Mouse (Mus musculus) brain, embryonic 14.5 days (tissue): ENCODE data around the gene Fkbp3.

ENCODE experiments used
- CTCF ChIP-seq: fragments of 200-500 bp; IDR thresholded peaks from 2 replicates; pipeline ENCODE4 v1.5.1; 2012; ENCODE audit warnings: inconsistent platforms, mild to moderate bottlenecking, moderate library complexity, borderline replicate concordance; ENCODE audit not compliant: insufficient read depth, insufficient read length; ENCODE audit errors: extremely low read depth
- POLR2A ChIP-seq: fragments of 200-500 bp; IDR thresholded peaks from 2 replicates; pipeline ENCODE4 v1.6.1; 2012; ENCODE audit warnings: mild to moderate bottlenecking, inconsistent platforms, borderline replicate concordance; ENCODE audit not compliant: poor library complexity, insufficient read depth, insufficient read length, severe bottlenecking; ENCODE audit errors: extremely low read depth

GRCm38 (mm10) chr12:65061082-65061481 lies 12.7 kb downstream of the Fkbp3 start:
- TF ChIP-seq POLR2A = no peak
- no peak for TF ChIP-seq CTCF
